Mouse (Mus musculus) kidney, adult 9 months (tissue): Measurements from ENCODE around the gene Hspa12b.
"Not testable (repeated sequence)": the region's sequence is repeated elsewhere in the genome, so short reads cannot be mapped to it uniquely, and the experiment has no call there.

ENCODE experiments used
- DNase-seq: peaks from one replicate; pipeline ENCODE4 v3.0.0; 2022

Gene Hspa12b

GRCm38 (mm10) chr2:131127161-131127730 is at the start of gene Hspa12b:
Gene Hspa12b (plus strand): TSS chr2:131127280.
- peak; percentile 31 for DNase-seq

- DNase-seq, result no peak
Measured at GRCm38 (mm10) chr2:131080507-131080906, 46.6 kb upstream of the Hspa12b start.

- DNase-seq, result no peak
Measured at GRCm38 (mm10) chr2:131084206-131084605, 42.9 kb upstream of the Hspa12b start.

GRCm38 (mm10) chr2:131086667-131087390 is 40.3 kb upstream of the Hspa12b start, which contains the start of gene Siglec1:
Gene Siglec1 (minus strand): TSS chr2:131086765.
- DNase-seq, result no peak

GRCm38 (mm10) chr2:131088581-131088980 is 38.5 kb upstream of the Hspa12b start:
- no peak for DNase-seq

GRCm38 (mm10) chr2:131089634-131090033 is 37.4 kb upstream of the Hspa12b start:
- DNase-seq, result no peak

- peak; percentile 24 for DNase-seq
Measured at GRCm38 (mm10) chr2:131090852-131091251, 36.2 kb upstream of the Hspa12b start.

GRCm38 (mm10) chr2:131093577-131093976 is 33.5 kb upstream of the Hspa12b start:
- no peak for DNase-seq

- DNase-seq, result peak; percentile 84
Measured at GRCm38 (mm10) chr2:131094823-131095222, 32.3 kb upstream of the Hspa12b start.

GRCm38 (mm10) chr2:131096101-131096795 is 30.8 kb upstream of the Hspa12b start:
- peak; percentile 59 for DNase-seq

- DNase-seq, result no peak
Measured at GRCm38 (mm10) chr2:131097087-131097486, 30.0 kb upstream of the Hspa12b start.

GRCm38 (mm10) chr2:131101530-131101929 is 25.6 kb upstream of the Hspa12b start:
- no peak for DNase-seq

- DNase-seq, result no peak
Measured at GRCm38 (mm10) chr2:131104021-131104420, 23.1 kb upstream of the Hspa12b start.

GRCm38 (mm10) chr2:131105061-131105460 is 22.0 kb upstream of the Hspa12b start:
- DNase-seq, result not testable (repeated sequence)

- DNase-seq, result no peak
Measured at GRCm38 (mm10) chr2:131105989-131106388, 21.1 kb upstream of the Hspa12b start.

- no peak for DNase-seq
Measured at GRCm38 (mm10) chr2:131118968-131119574, 8.0 kb upstream of the Hspa12b start.

GRCm38 (mm10) chr2:131124166-131124565 is 2.9 kb upstream of the Hspa12b start:
- DNase-seq, result peak; percentile 43

- DNase-seq, result no peak
Measured at GRCm38 (mm10) chr2:131125157-131125963, 1.7 kb upstream of the Hspa12b start.

- DNase-seq, result no peak
Measured at GRCm38 (mm10) chr2:131125964-131126815, 890 bp upstream of the Hspa12b start.

- DNase-seq, result no peak
Measured at GRCm38 (mm10) chr2:131128211-131128610, 1.1 kb downstream of the Hspa12b start.

GRCm38 (mm10) chr2:131128636-131129157 is 1.6 kb downstream of the Hspa12b start:
- no peak for DNase-seq
